Mouse (Mus musculus): ENCODE results near the gene Bad. TPM values are rescaled to one million over a fixed set of nuclear protein-coding genes. Genes with fewer than 3 reads are reported as not detected.

The Bad gene
- total and polyA plus RNA-seq, 3 experiments, result 44.7 to 91.2 (median 58.7) TPM

- no peak for DNase-seq
Observed at GRCm38 (mm10) chr19:6934195-6934977, 7.3 kb upstream of the Bad start, which contains the start of gene Kcnk4. Kcnk4 (minus strand) TSS chr19:6934515.

- DNase-seq, result no peak
Observed at GRCm38 (mm10) chr19:6936299-6936698, 5.4 kb upstream of the Bad start.

- peak; percentile 38 for DNase-seq
Observed at GRCm38 (mm10) chr19:6937541-6938465, 3.9 kb upstream of the Bad start.

GRCm38 (mm10) chr19:6939106-6940002, 2.3 kb upstream of the Bad start:
- no peak for DNase-seq

GRCm38 (mm10) chr19:6940396-6941351, 987 bp upstream of the Bad start:
- peak; percentile 29 for DNase-seq

GRCm38 (mm10) chr19:6942249-6942691, 609 bp downstream of the Bad start, which contains the start of gene Gpr137:
Gpr137 (minus strand) TSS chr19:6942480.
- peak; percentile 98 for DNase-seq

- DNase-seq, result no peak
Observed at GRCm38 (mm10) chr19:6942764-6943163, 1.1 kb downstream of the Bad start.

GRCm38 (mm10) chr19:6943709-6944108, 2.0 kb downstream of the Bad start:
- no peak for DNase-seq

- DNase-seq, result no peak
Observed at GRCm38 (mm10) chr19:6947742-6948141, 6.1 kb downstream of the Bad start.

- DNase-seq, result peak; percentile 14
Observed at GRCm38 (mm10) chr19:6948186-6948585, 6.5 kb downstream of the Bad start.

GRCm38 (mm10) chr19:6949532-6949931, 7.9 kb downstream of the Bad start:
- no peak for DNase-seq

GRCm38 (mm10) chr19:6949951-6950350, 8.3 kb downstream of the Bad start:
- no peak for DNase-seq

GRCm38 (mm10) chr19:6950613-6951153, 9.0 kb downstream of the Bad start:
- peak; percentile 82 for DNase-seq

GRCm38 (mm10) chr19:6951381-6951968, 9.8 kb downstream of the Bad start:
- DNase-seq, result peak; percentile 98

- DNase-seq, result peak; percentile 94
Observed at GRCm38 (mm10) chr19:6951994-6952711, 10.5 kb downstream of the Bad start.

GRCm38 (mm10) chr19:6952712-6953037, 11.0 kb downstream of the Bad start:
- peak; percentile 90 for DNase-seq

- peak; percentile 61 for DNase-seq
Observed at GRCm38 (mm10) chr19:6954046-6954445, 12.4 kb downstream of the Bad start.

- DNase-seq, result peak; percentile 9
Observed at GRCm38 (mm10) chr19:6955424-6955823, 13.8 kb downstream of the Bad start.

- DNase-seq, result peak; percentile 36
Observed at GRCm38 (mm10) chr19:6956461-6956860, 14.8 kb downstream of the Bad start.
